Mouse (Mus musculus) megakaryocyte, embryonic 14.5 days (primary cell): ENCODE measurements at regions not wholly inside any gene's neighbourhood (a gene's known extent, or its start where the extent isn't known, plus 50 kb on each side); places are given as distances from the start of the nearest gene placed in this dataset.

Experiments
- FLI1 ChIP-seq: IDR thresholded peaks from 2 replicates; pipeline ENCODE4 v1.6.1; 2012; ENCODE audit warnings: low read length, inconsistent platforms, mixed read lengths
- GATA1 ChIP-seq: IDR thresholded peaks from 3 replicates; pipeline ENCODE4 v1.6.1; 2012; ENCODE audit warnings: mixed read lengths, low read length, inconsistent platforms, borderline replicate concordance

- TF ChIP-seq GATA1 (no peak), FLI1 (no peak)
These were observed 60.1 kb upstream of the Thbs1 start for GRCm38 (mm10) chr2:118051610-118052009.
